Mouse (Mus musculus): ENCODE measurements around the gene Gm2974.
"Not testable (repeated sequence)": the region's sequence is repeated elsewhere in the genome, so short reads cannot be mapped to it uniquely, and the experiment has no call there.

The Gm2974 gene

DNA sequence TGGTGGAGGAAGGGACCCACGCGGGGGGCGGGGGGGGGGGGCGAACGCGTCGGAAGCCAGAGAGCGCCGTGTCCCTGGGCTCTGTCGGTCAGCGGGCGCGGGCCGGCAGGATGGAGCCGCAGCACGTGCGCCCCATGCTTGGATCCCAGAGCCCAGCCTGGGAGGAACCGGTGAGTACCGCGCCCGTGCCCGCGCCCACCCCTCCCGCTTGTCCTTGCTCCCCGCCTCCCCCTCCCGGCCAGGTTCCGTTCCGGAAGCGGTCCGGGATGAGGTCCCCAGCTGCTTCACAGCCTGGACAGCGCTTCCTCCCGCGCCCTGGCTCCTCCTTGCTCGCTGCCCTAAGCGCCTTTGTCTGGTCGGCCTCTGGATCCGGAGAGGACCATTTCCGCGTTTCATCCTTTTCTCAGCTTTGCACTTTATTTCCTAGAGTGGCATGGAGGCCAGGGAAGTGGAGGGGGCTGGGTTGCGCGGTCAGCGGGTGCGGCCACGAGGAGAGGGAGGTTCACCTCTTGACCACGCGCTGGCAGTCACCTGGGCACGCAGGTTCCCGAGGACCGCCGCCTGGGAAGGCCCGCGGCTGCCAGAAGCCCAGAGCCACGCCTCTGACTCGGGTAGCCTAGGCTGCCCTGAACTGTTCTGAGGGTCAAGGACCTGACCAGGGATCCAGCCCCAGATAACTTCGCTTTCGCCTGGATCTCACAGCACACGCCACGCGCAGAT lies at the start of gene Gm2974:
Gene Gm2974 (plus strand): TSS at position 86 of the 720 bp plus-strand sequence.
- not testable (repeated sequence) for DNase-seq

DNA sequence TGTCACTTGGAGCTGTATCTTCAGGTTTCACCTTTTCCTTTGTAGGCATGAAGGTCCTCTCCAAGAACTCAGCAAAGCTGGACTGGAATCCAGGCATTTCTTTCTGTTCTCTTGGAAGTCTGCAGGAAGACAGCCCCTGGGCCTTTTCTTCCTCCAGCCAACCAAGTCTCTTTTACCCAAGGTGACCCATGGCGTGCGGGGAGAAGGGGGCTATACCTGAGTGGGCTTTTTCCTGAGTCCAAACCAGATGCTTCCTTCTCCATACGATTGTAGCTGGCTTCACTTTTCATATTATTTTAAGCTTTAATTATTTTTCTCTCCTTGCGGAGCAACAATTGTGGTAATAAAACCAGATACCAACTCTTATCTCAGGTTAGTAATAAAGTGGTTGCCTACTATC lies 40.7 kb upstream of the Gm2974 start:
- not testable (repeated sequence) for DNase-seq

DNA sequence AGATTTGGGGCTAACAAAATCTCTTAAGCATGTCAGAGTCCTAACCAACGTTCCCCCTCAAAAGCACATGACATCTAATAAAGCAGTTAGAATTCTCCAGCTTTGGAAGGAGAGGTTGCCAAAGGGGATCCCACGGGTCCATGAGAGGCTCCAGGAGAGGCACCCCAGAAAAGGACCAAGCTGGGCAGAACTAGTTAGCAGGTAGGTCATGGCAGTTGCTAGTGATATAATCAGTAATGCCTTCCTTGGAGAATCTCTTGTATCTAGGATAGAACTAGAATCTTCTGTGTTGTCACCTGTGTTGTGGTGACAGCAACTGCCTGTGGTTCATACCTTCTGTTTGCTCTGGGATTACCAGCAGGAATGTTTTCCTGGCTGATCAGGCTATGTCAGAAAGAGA lies 17.6 kb upstream of the Gm2974 start, which contains the start of gene Gm3127:
Gene Gm3127 (plus strand): TSS at position 301 of the 400 bp plus-strand sequence.
- not testable (repeated sequence) for DNase-seq

DNA sequence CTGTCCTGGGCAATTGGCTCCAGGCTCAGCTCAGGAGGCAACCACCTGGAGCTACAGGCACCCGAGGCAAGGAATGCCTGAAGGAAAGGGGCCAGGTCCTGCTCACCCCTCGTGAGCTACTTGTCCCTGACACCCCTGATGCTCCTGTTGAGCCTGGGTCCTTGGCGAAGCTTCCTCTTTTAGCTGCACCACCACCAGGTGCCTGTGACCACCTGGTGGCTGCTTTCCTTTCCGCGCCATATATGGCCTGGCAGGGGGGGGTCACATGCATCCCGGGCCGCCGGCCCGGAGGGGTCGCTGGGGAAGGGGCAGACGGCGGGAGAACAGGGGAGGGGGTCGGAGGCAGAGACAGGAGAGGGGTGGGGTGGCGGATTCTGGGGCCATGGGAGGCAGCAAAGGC lies 346 bp upstream of the Gm2974 start:
- not testable (repeated sequence) for DNase-seq

DNA sequence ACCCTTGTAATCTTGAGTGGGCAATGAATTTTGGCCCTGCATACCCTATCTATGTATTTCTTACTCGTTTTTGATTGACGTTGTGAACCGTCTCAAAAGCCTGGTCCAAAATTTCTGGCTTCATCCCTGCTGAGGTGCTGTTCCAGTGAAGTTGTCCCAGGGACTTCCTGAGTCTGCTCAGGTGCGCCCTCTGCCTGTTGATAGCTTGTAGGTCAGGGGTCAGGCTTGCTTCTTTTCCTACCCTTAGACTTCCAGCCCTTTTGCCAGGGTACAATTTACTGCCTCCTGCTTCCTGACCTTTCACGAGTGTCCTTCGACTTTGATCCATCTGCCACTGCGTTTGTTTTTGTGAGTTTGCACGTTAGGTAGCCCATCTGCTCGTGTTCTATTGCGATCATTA lies 999 bp downstream of the Gm2974 start:
- not testable (repeated sequence) for DNase-seq

DNA sequence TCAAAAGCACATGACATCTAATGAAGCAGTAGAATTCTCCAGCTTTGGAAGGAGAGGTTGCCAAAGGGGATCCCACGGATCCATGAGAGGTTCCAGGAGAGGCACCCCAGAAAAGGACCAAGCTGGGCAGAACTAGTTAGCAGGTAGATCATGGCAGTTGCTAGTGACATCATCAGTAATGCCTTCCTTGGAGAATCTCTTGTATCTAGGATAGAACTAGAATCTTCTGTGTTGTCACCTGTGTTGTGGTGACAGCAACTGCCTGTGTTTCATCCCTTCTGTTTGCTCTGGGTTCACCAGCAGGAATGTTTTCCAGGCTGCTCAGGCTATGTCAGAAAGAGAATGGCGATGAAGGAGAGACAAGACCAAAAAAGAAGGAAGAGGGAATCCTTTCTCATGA lies 67.0 kb downstream of the Gm2974 start, which contains the start of gene Gm3138:
Gene Gm3138 (plus strand): TSS at position 301 of the 400 bp plus-strand sequence.
- not testable (repeated sequence) for DNase-seq
